Mouse (Mus musculus): ENCODE data around the gene Med17.
A peak's percentile ranks its signal among the peaks of the same experiment; 100 is the strongest.
"Not testable (repeated sequence)": the region's sequence is repeated elsewhere in the genome, so short reads cannot be mapped to it uniquely, and the experiment has no call there.

Med17 gene

GRCm38 (mm10) chr9:15279649-15280490, at the start of gene Med17:
Gene Med17 (minus strand): TSS chr9:15279931.
- peak; percentile 92 to 94 for DNase-seq (ENCODE audit: low spot score in 2 of 2)

GRCm38 (mm10) chr9:15318170-15318742, 38.5 kb upstream of the Med17 start:
- no peak for DNase-seq (ENCODE audit: low spot score in 2 of 2)

GRCm38 (mm10) chr9:15317223-15318169, 37.8 kb upstream of the Med17 start:
- no peak for DNase-seq (ENCODE audit: low spot score in 2 of 2)

DNA sequence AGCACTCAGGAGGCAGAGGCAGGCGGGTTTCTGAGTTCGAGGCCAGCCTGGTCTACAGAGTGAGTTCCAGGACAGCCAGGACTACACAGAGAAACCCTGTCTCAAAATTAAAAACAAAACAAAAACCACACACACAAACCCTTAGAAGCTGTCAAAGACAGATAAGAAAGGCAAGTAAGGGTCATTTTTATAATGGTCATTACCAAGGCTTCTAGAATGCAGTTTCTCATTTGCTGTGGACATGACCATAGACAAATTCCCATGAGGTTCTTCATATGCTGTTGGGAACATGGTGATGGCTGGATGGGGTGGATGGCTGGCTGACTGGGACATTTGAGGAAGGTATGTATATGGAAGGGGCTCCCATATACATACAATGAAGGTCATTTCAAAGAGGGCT, 36.6 kb upstream of the Med17 start:
- DNase-seq (ENCODE audit: low spot score in 2 of 2): not testable (repeated sequence)

- no peak for DNase-seq (ENCODE audit: low spot score in 2 of 2)
These were observed 34.9 kb upstream of the Med17 start for GRCm38 (mm10) chr9:15314619-15315018.

GRCm38 (mm10) chr9:15313633-15314032, 33.9 kb upstream of the Med17 start:
- no peak for DNase-seq (ENCODE audit: low spot score in 2 of 2)

DNA sequence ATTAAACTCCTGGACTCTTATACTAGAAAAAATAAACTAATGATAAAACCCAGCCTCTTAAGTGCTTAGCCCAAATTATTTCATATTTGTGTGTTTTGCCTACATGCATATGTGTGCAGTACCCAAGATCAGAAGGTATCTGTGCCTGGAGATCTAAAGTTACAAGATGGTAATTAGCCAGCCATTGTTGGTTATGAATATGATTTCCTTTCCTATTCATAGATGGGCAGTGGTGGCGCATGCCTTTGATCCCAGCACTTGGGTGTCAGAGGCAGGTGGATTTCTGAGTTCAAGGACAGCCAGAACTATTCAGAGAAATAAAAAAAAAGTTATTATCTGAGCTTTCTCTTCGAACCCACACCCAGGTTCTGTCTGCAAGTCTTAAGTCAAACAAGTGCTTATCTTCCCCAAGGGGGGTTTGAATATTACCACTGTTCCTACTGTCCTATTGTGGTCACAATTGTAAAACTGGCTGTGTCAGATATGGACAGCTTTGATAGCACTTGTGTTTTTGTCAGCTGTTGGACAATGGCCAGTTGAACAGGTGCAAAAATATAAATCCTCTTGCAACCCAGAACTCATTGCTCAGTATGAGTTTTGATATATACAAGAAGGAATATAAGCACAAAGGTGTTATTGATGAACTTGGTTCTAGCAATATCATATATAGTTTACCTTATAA, 32.5 kb upstream of the Med17 start:
- no peak for DNase-seq (ENCODE audit: low spot score in 2 of 2)

GRCm38 (mm10) chr9:15310179-15310578, 30.4 kb upstream of the Med17 start:
- no peak for DNase-seq (ENCODE audit: low spot score in 2 of 2)

DNA sequence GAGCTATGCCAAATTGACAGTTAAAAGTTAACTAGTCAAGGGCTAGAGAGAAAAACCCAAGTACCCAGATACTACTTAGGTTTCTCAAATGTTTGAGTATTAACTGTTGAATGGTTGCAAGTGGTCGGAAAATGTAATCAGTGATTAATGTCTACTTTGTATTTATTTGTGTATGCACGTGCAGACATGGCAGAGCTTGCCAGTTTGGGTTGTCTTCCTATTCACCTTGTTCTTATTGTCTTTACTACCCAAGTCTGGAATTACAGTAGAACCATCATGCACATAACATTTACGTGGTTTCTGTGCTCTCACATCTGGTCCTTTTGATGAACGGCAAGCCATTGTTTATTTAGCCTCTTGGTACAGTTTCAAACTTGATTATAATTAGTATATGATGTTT, 29.7 kb upstream of the Med17 start:
- no peak for DNase-seq (ENCODE audit: low spot score in 2 of 2)

DNA sequence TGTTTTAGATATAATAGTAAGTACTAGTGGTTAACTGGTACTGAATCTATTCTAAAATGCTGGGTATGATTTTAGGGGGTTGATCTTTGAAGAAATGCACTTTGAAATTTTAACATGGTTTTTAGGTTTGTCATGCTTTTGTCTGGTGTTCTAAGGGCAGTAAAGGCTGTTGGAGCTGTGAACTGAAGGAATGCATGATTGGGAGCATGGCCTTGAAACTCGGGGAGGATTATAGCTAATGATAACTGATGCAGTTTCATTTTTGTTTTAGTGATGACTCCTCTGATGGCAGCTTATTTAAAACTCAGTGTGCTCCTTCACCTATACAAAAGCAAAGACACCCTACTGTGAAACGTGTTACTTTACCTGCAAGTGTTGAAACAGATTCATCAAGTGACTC, 28.5 kb upstream of the Med17 start:
- DNase-seq (ENCODE audit: low spot score in 2 of 2): no peak

- no peak for DNase-seq (ENCODE audit: low spot score in 2 of 2)
These were observed 27.5 kb upstream of the Med17 start for GRCm38 (mm10) chr9:15307257-15307656.

DNA sequence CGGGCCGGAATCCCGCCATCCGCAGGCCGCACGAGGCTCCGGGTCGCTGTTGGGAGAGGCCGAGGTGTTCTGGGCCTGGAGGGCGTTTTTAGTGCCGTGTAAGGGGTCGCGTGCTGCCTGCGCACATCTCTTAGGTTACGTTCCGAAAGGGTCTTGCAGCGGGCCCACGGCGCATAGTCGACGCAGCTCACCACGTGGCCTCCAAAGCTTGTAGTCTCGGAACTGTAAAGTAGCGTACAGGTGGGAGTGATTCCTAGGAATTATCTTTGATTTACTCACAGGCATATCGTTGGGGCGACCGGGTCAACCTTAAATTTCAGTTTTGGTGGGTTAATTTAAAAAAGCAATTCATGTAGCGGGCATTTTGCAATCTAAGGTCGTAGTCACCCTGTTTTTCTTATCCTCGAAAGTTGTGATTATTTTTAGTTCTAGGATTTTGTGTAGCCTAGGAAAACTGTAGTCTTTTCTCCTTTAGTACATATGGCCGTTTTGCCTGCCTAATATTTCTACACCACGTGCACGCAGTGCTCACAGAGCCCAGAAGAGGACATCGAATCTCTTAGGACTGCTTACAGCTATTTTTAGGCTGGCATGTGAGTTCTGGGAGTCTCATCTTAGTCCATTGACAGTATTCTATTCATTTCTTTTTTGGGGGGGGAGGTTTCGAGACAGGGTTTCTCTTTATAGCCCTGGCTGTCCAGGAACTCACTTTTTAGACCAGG, 26.8 kb upstream of the Med17 start, which contains the start of gene 4931406C07Rik:
Gene 4931406C07Rik, minus strand, starts transcription at position 51 of the 722 bp plus-strand sequence.
- peak; percentile 23 to 41 for DNase-seq (ENCODE audit: low spot score in 2 of 2)

- peak; percentile 93 to 94 for DNase-seq (ENCODE audit: low spot score in 2 of 2)
These were observed 26.0 kb upstream of the Med17 start, which contains the start of gene Taf1d for GRCm38 (mm10) chr9:15305503-15306397. Gene Taf1d (plus strand): TSS chr9:15306214.

DNA sequence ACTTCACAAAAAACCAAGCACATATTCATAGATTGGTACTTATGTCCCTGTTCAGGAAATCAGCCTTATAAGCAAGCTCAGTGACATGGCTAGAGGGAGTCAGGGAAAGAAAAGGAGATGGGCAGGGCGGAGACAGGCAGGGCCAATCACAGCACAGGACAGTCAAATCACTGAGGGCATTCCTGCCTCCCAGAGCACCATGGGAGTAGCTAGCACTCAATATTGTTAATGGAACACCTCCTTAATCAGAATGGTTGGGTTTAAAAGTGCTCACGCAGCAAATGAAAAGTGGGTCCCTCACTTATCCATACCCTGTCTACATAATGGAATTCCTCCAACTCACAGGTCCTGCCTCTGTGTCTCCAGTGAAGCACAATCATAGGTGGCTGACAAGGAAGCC, 23.1 kb upstream of the Med17 start:
- no peak for DNase-seq (ENCODE audit: low spot score in 2 of 2)

DNA sequence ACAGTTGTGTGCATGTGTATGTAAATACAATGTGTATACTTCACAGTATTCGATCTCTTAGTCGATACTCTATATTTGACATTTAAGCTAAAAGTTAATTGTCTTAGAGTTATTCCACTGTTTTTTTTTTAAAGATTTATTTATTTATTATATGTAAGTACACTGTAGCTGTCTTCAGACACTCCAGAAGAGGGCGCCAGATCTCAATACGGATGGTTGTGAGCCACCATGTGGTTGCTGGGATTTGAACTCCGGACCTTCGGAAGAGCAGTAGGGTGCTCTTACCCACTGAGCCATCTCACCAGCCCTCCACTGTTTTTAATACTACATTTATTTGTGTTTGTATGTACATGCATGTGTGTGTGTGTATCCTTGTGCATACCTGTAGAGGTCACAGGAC, 22.3 kb upstream of the Med17 start:
- DNase-seq (ENCODE audit: low spot score in 2 of 2): not testable (repeated sequence)

DNA sequence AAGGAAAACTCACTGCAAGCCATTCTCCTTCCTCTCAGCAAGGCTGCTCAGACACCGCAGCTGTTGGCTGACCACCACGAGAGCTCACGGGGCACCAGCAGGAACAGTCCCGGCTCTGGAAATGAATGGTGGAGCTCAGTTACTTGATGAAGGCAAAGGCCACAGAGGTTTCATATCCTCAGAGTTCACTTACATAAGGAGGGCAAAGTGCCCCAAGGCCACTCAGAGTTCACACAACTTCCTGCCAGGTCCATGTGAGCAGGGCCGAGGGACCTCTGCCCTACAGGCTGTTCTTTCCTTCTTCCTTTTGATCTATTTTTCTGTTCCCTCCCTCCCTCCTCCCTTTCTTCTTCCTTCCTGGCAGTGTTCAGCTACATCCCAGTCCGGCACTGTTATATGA, 21.7 kb upstream of the Med17 start:
- no peak for DNase-seq (ENCODE audit: low spot score in 2 of 2)

DNA sequence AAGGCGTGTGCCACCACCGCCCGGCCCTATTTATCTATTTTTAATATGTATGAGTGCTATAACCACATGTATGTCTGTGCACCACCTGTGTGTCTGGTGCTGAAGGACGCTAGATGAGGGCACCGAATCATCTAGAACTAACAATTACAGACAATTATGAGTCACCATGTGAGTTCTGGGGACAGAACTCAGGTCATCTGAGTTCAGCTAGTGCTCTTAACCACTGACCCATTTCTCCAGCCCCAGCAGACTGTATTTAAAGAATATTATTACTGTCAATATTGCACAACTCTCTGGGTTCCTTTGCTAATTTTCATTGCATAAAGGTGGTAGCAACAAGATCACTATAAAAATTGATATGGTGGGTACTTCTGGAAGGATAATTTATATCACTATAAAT, 20.3 kb upstream of the Med17 start:
- no peak for DNase-seq (ENCODE audit: low spot score in 2 of 2)

DNA sequence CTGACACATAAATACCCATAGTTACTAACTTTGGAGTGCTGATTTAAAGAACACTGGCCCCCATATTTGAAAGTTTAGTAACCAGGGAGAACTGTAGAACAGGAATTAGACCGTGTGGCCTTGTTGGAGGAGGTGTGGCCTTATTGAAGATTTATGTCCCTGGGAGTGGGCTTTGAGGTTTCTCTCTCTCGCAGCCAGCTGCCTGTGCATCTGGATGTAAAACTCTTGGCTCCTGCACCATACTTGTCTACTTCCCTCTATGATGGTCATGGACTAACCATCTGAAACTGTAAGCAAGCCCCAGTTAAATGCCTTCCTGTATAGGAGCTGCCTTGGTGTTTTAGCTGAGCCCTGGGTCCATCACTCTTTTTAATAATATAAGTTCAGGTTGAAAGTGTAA, 18.7 kb upstream of the Med17 start:
- DNase-seq (ENCODE audit: low spot score in 2 of 2): no peak

DNA sequence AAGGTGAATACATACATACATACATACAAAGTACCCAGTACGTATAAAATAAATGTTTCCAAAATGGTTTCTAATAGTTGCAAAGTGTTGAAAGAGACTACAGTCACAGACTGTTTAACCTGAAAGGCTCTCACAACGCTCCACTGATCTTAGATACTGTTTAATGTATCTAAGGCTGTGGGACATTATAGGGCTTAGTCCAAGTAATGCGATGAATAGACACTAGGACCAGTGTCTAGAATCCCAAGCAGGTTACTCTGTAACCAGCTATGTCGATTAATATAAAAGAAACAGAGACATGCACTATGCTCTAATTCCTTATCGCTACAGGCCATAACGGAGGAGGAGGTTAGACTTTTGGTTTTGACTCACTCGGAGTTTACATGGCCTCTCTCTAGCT, 17.4 kb upstream of the Med17 start:
- no peak for DNase-seq (ENCODE audit: low spot score in 2 of 2)

DNA sequence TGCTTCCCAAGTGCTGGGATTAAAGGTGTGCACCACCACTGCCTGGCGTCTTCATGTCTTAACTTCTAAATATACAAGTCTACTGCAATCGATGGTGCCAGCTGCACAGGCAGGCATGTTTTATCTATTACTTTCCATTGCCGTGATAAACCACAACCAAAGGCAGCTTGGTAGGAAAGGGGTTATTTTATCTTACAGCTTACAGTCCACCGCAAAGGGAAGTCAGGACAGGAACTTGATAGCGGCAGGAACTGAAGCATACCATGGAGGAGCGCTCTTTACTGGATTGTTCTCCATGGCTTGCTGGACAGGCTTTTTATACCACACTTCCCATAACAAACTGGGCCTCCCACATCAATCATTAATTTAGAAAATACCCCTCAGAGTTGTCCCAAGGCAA, 9.5 kb upstream of the Med17 start:
- DNase-seq (ENCODE audit: low spot score in 2 of 2): no peak
